Mouse (Mus musculus): ENCODE results near the gene Nans.
A peak's percentile ranks its signal among the peaks of the same experiment; 100 is the strongest.

Gene Nans

DNA sequence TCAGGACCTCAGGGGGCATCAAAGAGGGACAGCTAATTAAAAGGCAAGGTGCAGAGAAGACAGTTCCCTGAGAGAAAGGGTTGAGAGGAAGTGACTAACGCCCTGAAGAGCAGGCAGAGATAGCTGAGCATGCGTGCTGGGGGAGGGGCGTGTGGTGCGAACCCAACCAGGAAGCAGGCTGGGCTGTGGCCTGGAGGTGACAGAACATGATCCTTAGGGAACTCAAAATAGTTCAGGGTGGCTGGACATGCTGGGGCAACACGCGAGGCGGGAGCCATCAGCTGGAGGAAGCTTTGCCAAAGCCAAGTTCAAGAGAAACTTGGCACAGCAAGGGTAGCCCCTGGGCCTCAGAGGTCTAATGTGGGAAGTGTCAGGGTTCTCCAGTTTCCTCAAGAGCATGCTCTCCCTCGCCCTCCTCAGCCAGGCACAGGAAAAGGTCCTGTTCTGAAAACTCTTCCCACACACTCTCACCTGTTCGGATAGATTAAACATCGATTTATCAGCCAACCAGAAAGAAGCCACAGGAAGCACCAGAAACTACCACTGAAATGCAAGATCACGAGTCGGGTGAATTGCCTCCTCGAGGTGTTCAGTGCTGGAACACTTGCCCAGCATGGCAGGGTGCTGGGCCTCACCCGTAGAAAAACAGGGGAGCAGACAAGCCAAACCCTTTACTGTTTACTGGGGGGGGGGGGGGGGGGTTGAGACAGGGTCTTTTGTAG lies 3.2 kb upstream of the Nans start:
- peak; percentile 92 for DNase-seq (ENCODE audit: low read depth, low spot score)

DNA sequence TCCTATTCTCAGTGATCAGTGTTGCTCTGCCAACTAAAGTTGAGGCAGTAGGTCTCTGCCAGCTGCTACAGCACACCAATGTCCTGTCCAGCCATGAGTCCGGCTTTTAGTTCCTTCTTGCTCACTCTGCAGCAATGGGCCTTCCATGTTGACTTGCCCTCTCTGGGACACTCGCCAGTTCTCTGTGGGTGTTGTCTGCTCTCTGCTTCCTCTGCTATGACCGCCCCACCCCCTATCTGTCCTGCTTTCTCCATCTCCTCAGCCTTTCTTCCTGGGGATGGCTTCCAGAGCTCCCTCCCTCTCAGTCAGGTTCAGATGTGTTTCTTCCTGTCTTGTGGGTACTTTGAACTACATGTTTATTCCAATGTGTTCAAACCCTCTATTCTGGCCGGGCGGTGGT lies 1.7 kb upstream of the Nans start:
- no peak for DNase-seq (ENCODE audit: low read depth, low spot score)

DNA sequence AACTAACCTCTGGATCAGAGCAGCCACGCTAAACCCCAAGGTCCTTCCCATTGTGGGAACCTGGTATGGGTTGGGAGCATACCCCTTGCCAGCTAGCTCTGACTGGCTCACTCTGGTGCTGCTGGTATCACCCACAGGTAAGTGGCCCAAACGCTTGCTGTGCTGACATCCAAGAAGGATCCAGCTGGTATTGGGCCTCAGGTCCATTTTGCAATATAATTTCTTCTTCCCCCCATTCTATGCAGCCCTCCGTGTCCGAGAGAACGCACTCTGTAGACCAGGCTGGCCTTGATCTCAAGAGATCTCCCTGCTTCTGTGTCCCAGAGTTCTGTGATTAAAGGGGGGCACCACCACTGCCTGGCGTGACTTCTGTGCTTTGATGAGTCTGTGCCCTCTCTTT lies 4.0 kb downstream of the Nans start:
- DNase-seq (ENCODE audit: low read depth, low spot score) = no peak

DNA sequence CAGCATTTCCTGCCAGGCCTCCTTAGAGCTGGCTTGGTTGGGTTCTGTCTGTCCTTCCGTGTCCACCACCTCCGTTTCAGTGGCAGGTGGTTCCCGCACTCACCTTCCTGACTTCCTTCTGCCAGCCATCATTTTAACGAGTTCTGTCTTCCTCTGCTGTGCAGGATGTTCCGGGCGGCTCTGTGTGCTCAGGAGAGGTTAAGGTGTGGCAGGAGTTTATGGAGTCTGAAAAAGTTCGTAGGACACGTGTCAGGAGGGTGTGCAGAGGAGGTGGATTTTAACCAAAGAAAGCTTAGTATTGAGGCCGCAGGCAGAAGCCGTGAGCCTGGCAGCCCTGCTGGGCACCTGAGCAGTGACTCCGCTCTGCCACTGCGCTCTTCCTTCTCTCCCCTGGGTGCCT lies 6.5 kb downstream of the Nans start:
- DNase-seq (ENCODE audit: low read depth, low spot score) = no peak

DNA sequence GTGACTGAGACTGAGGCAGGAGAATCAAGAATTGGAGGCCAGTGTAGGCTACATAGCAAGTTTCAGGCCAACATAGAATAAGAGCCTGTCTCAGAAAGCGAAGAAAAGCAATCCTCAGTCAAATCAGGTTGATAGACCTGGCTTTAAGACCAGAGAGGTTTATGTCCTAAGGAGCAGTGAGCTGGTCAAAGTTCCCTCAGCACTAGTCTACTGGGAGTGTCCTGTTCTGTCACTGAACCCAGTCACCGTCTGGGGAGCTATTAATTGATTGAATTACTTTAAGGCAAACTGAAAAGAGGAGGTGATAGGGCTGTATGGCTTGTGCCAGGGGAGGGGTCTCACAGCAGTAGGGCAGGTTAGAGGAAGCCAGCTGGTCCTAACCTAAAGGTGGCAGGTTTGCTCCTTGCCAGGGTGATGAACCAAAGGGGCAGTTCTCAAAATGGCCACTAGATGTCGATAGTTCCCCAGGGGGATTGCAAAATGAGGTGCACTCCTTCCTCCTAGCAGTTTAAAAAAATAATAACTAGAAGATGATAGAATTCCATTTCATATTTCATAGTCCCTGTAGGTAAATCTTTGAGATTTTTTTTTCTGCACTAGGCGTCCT lies 8.3 kb downstream of the Nans start:
- peak; percentile 90 for DNase-seq (ENCODE audit: low read depth, low spot score)

DNA sequence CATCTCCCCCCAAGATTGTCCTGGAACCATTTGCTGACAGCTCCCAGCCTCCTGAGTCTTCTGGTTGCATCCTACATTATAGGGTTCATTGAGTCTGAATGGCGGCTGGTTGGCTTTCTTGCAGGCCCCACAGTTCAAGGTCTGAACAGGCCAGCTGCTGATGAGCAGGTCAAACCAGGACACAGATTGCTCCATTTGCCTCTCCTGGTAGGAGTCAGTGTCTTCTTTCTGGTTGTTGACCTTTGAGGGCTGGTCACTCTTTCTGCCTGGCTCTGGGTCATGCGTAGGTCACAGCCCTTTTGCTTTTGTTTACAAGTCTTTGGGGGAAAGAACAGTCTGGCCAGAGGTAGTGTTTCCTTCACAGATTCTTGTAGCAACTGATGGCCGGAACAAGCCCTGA lies 9.5 kb downstream of the Nans start:
- no peak for DNase-seq (ENCODE audit: low read depth, low spot score)

DNA sequence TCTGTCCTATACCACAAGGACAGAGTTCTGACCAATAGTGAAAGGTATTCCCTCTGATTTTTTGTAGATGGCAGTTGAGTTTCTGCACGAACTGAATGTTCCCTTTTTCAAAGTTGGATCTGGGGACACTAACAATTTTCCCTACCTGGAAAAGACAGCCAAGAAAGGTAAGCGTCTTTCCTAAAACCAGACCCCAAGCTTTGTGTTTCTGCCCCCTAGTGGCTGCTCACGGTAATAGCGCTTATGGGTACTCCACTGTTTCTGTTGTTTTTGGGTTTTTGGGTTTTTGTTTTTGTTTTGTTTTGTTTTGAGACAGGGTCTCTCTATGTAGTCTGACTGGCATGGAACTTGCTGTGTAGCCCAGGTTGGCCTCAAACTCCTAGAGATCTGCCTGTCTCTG lies 9.9 kb downstream of the Nans start:
- DNase-seq (ENCODE audit: low read depth, low spot score) = peak; percentile 73

DNA sequence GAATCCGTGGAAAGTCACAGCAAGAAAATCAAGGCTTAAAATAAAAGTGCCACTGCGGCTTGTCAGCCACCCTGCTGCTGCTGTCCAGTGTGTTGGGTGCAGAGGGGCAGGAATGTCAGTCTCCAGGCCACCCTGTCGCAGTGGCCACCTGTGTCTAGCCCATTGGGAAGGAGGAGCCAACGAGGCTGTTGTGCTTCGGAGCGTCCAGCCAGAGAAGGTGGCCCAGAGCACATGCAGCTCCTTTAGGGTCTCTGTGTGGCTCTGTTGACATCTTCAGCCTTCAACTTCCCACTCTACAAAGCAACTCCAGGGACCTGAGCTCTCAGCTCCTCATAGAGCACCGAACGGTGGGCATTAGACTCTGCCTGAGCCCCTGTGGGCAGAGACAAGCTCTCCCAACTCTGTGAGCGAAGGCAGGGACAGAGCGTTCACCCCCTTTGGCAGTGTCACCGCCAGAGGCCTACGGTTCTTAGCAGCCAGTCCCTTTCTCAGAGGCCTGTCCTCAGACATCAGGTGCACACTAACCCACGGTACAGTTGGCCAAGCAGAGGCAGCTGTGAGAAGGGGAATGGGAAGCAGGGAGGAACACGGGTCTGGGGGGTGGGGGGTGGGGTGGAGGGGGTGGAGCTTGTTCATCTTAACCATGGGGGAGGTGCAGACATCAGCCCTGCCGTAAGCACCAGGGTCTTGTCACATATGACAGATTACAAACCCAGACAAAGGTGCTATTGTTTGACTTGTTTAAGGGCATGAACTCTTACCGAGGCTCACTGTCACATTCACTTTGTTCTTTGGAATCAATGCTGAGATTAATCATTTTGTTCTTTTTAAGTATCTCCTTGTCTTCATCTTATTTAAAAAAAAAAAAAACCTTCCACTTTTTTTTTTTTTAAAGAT lies 13.8 kb downstream of the Nans start:
- no peak for DNase-seq (ENCODE audit: low read depth, low spot score)

DNA sequence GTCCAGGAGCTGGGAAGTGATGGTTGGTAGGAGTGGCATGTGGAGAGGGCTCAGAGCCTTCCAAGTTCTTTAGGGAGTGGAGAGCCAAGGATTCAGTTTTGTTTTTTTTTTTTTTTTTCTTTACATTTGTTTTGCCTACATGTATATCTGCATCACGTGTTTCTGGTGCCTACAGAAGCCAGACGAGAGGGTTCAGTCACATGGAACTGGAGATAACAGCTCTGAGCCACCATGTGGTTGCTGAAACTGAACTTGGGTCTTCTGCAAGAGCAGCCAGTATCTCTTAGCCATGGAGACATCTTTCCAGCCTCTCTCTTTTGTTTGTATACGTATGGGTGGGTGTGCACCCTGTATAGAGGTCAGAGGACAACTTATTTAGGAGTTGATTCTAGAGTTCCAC lies 14.8 kb downstream of the Nans start:
- DNase-seq (ENCODE audit: low read depth, low spot score) = no peak

DNA sequence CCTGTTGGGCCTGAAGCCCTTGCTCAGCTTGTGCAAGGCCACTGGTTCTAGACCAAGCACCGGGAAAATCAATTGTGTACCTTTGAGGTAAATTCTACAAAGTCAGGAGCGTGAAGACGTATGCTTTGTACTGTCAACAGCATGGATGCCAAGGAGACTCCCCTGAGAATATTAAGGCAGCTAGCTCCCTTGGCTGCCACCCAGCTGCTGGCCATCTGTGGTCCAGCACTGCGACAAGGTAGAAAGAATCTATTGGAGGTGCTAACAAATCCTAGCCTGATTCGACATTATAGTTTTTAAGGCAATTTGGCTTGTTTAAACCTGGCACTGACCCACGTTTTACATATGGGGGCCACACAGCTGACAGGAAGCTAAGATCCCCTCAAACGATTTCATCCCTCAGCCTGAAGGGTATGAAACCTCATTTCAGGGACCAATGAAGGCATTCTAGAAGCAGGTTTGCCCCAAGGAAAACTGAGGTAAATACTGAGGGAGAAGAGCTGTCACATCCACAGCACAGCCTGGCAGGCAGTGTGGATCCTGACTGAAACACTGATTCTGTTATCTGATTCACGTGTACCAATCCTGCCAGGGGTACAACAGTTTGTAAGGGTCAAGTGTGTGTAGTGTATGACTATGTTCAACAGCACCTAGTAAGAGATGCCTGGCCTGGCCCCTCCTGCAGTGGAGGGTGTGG lies 16.5 kb downstream of the Nans start:
- no peak for DNase-seq (ENCODE audit: low read depth, low spot score)

DNA sequence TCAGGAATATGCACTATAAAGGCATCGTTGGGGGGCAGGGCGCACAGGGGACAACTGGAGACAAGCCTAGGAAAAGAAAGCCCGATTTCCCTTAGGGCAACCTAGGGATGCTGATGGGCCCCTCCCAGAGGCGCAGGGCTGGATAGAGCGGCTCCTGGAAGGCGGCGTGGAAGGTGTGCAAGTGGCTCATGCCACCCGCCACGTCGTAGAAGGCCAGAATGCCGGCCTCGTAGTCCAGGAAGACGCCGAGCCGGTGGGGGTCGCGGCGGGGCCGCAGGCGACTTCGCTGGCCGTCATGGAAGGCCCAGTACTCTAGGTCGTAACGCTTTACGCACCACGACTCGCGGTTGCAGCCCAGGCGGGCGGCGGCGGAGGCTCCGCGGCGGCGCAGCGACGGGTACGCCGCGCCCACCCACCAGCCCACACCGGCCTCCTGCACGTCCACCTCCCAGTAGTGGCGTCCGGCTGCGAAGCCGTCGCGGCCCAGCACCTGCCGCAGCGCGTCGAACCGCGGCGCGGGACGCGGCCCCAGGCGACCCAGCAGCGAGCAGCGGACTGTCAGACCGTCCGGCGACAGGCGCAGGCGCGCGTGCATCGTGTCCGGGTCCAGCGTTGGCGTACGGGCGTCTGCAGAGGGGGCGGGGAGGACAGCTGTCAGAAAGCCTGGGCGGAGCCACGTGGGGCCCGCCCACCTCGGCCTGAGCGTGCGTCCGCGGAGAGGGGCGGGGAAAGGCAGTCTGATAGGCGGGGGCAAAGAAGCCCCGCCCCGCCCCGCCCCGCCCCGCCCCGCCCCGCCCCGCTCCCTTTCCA lies 18.0 kb downstream of the Nans start:
- peak; percentile 93 for DNase-seq (ENCODE audit: low read depth, low spot score)

DNA sequence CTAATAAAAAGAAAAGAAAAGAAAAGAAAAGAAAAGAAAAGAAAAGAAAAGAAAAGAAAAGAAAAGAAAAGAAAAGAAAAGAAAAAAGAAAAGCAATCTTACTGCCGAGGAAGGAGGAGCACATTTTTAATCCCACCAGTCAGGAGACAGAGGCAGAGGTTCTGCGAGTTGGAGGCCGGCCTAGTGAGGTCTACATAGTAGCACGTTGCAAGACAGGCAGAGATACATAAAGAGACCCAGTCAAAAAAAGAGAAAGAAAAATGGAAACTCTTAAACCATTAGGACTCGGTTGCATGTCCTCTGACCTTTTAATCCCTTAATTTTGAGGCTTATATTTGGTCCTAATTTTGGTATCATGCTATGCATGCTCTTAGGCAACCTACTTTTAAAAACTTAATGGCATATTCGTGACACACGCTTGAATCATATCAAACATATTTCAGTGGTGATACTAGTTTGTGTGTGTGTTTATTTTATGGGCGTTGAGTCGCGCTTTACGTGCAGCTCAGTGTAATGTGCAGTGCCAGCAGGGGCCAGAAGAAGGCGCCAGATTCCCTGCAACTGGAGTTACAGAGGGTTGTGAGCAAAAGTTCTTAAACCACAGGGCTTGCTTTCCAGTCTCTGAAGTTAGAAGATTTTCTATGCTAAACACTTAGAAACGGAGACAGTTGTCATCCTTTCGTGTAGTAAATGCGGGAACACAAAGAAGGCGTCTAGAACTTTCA lies 18.9 kb downstream of the Nans start:
- DNase-seq (ENCODE audit: low read depth, low spot score) = peak; percentile 93

DNA sequence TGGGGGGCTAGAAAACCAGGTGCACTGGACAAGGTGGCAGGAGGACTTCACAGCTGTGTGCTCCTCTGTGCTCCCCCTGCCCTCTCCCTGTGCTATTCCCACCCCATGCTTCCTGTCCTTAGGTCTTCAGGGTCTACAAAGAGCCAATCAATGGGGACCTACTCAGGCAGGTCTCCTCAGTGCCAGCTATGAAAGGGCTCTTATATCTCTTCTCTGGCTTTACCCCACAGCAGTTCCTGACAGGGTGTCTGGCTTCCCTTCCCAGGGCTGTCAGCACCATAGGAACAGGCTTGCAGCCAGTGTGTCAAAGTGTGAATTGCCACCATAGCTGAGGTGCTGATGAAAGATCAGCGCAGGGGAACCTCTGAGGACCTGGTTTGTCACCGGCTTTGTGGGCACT lies 31.4 kb downstream of the Nans start:
- no peak for DNase-seq (ENCODE audit: low read depth, low spot score)

DNA sequence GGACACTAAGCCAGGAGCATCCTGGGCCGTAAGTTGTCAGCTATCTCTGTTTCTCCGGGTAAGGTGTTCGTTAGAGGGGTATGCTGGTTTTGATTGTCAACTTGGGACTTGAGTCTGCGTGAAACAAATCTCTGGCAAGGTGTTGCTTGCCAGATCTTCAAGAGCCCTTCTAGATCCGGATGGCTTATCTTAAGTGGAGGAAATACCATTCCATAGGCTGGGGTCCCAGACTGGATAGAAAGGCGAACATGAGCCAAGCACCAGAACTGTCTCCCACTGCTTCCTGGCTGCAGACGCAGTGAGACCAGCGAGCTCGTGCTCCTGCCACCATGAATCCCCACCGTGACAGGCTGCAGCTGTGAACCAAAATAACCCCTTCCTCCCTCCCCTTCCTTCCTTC lies 32.4 kb downstream of the Nans start:
- no peak for DNase-seq (ENCODE audit: low read depth, low spot score)

DNA sequence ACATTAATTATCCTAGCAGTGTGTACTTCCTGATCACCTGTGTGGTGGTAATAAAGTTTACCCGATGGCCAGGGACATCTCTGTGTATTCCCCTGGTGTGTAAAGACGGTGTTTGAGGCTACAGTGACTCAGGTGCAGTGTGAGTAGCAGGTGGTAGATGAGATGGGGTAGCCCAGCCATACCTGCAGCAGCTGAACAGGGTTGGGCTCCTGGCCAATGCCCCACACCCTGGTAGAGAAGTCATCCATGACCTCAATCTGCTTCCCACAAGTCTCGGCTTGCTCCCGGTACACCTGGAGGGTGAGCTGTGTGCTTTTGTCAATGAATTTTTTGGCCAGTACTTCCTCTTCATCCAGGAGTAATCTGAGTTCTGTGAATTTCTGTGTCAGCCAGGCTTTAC lies 34.3 kb downstream of the Nans start:
- no peak for DNase-seq (ENCODE audit: low read depth, low spot score)

DNA sequence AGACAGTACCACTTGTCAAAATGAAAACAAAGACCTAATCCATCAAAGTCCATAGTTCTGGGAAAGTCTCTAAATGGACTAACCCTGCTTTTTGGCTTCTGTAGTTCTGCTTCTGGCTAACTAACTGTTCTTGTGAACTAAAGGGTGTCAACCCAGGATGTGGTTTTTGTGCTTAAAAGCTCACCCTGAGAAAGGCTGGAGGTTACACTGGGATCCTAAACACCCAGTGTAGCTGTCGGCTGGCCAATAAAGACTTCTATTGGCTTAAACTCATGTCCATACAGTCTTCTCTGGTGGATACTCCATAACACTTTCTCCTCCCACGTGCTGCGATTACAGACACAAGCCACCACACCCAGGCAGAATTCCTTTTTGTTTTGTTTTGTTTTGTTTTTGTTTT lies 37.2 kb downstream of the Nans start:
- peak; percentile 61 for DNase-seq (ENCODE audit: low read depth, low spot score)

DNA sequence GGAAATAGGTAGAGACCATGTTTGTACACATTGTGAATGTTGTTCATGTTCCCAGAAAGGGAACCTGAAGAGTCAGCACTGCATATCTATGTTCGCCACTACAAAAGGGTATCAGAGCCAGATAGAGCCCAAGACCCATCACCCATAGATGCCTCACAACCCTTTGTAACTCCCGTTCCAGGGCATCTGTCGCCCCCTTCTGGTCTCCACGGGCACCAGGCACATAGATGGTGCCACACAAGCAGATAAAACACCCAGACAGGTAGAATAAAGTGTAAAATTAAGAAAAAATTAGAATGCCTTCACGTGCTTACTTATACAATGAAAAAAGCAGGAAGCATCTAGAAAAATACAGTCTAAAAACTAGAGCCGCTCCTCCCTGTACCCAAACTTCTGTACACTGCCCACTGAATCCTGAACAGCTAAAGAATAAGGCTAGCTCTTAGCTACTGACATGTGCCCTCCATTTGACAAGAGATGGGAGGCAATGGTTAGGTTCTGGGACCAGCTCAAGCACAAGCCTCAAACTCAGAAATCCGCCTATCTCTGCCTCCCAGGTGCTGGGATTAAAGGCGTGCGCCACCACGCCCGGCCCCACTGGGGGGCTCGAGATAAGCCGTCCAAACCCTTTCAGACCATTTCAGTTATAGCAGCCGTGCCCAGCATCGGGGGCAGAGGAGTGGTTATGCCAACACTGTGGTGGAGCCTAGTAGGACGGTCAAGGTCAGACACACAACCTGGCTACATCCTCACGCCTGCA lies 37.9 kb downstream of the Nans start:
- DNase-seq (ENCODE audit: low read depth, low spot score) = peak; percentile 75

DNA sequence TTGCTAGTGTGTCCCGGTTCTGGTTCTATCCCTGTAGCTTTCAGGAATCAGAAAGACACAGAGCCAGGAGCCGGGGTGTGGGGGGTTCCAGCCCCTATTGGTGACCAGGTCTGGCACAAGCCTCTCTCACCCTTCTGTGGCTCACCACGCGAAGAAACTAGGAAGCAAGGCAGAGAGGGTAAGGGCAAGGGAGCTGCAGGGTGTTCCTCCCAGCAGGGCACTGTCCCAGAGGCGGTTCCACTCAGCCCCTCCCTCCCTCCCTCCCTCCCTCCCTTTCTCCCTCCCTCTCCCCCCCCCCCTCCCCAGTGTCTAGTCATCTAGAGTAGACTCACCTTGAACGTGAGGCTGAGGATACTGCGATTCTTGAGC lies 38.5 kb downstream of the Nans start:
- peak; percentile 52 for DNase-seq (ENCODE audit: low read depth, low spot score)

DNA sequence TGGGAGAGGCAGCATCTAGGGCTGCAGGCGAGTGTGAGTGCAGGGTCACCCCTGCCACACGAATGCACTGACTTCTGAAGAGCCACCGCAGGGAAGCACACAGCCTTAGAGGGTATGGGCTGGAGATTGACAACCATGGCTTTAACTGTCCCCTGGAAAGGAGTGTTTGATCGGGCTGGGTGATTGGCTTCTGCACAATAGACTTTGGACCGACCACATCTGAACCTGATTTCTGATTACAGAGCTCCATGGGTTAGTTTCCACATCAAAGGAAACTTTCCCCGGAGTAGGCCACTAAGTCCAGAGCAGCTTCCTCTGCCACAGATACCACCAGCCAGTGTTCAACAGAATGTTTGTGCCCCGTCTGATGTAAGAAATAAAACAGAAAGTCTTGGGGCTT lies 40.7 kb downstream of the Nans start:
- no peak for DNase-seq (ENCODE audit: low read depth, low spot score)

DNA sequence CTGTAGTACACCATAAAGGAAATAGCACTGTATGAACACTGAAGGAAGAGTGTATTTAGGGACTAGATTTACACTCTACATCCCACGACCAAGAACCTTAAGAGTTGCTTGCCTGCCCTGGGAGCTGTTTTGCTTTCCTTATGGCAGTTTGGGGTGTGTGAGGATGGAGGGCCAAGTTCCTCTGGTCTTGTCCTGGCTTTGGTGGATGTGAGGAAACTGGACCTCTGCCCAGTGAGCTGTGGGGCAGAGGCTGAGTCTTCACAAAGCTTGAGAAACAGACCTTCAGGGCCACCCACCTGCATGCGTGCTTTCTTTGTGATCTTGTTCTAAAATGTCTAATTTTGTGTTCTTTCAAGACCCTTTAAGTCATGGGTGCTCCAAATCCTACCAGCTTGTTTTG lies 43.5 kb downstream of the Nans start:
- DNase-seq (ENCODE audit: low read depth, low spot score) = no peak
